Mouse (Mus musculus) forebrain, embryonic 11.5 days (tissue): ENCODE measurements around the gene Mta3. TPM values are rescaled to one million over a fixed set of nuclear protein-coding genes. Genes with fewer than 3 reads are reported as not detected.

ENCODE experiments used
- ATAC-seq: fragments of 200-750 bp; cut with Nextera tagmentation; replicated peaks from 2 replicates; pipeline ENCODE4 v1.8.0; 2017; ENCODE audit warnings: moderate TSS enrichment; ENCODE audit not compliant: low FRiP score
- DNase-seq: peaks from one replicate; pipeline ENCODE4 v3.0.0-alpha.2; 2017; ENCODE audit warnings: low spot score
- H3K27ac ChIP-seq: fragments of 300-500 bp; sonication (generic); 2 replicates; pipeline ENCODE4 v1.5.1; 2014; ENCODE audit warnings: low read depth, low read length
- H3K27me3 ChIP-seq: fragments of 300-500 bp; sonication (generic); 2 replicates; pipeline ENCODE4 v1.6.1; 2014; ENCODE audit warnings: mild to moderate bottlenecking, low read length, mixed read lengths; ENCODE audit not compliant: control insufficient read depth, insufficient read depth
- H3K36me3 ChIP-seq: fragments of 300-500 bp; sonication (generic); 2 replicates; pipeline ENCODE4 v1.6.1; 2014; ENCODE audit warnings: mild to moderate bottlenecking, low read length, moderate library complexity, mixed read lengths; ENCODE audit not compliant: control insufficient read depth, insufficient read depth
- H3K4me1 ChIP-seq: fragments of 300-500 bp; sonication (generic); replicated peaks from 2 replicates; pipeline ENCODE4 v1.6.1; 2014; ENCODE audit warnings: low read length, mixed read lengths; ENCODE audit not compliant: control insufficient read depth, insufficient read depth
- H3K4me2 ChIP-seq: fragments of 300-500 bp; sonication (generic); 2 replicates; pipeline ENCODE4 v1.6.1; 2014; ENCODE audit warnings: low read depth, mild to moderate bottlenecking, low read length, moderate library complexity, mixed read lengths; ENCODE audit not compliant: severe bottlenecking
- H3K4me3 ChIP-seq: fragments of 300-500 bp; sonication (generic); 2 replicates; pipeline ENCODE4 v1.5.1; 2014; ENCODE audit warnings: low read depth, low read length
- H3K9ac ChIP-seq: fragments of 300-500 bp; sonication (generic); 2 replicates; pipeline ENCODE4 v1.6.1; 2014; ENCODE audit warnings: low read length
- H3K9me3 ChIP-seq: fragments of 300-500 bp; sonication (generic); 2 replicates; pipeline ENCODE4 v1.6.1; 2016; ENCODE audit warnings: low read length, mixed read lengths; ENCODE audit not compliant: control insufficient read depth
- WGBS: fragments of 180-500 bp; shearing (Covaris S2); extraction: QIAGEN DNeasy Blood & Tissue Kit; methylation state at CpG from one replicate; pipeline ENCODE4 v1.1.7; 2014; 5-methylcytosine and 5-hydroxymethylcytosine counted together
- polyA plus RNA-seq: library from polyadenylated mRNA; unstranded; fragments of >200 nt; fragmentation: Nextera tagmentation; extraction: Ambion mirVana; gene quantifications from 2 replicates; pipeline ENCODE4 v1.2.1, GENCODE M21; 2014

Gene Mta3
- polyA plus RNA-seq, 1 experiment from 2014 or later, result 32.9 TPM

- Histone ChIP-seq H3K9me3 (no peaks in the 10 kb centered on the region), H3K4me1 (no peaks in the 10 kb centered on the region), H3K4me2 (no peak overlapping the region), H3K27ac (no peak overlapping the region), H3K27me3 (no peaks in the 10 kb centered on the region), H3K4me3 (no peak overlapping the region), H3K36me3 (no peaks in the 10 kb centered on the region), H3K9ac (no peak overlapping the region)
- ATAC-seq (no peak), DNase-seq (no peak)
- WGBS, result 93% methylated on average over 17 of the region's 17 CpGs
These were observed 106.4 kb downstream of the Mta3 start for GRCm38 (mm10) chr17:83812200-83812944.

- Histone ChIP-seq H3K4me1 (no peaks in the 10 kb centered on the region), H3K27ac (no peak overlapping the region), H3K9ac (no peak overlapping the region), H3K4me2 (no peak overlapping the region), H3K9me3 (no peaks in the 10 kb centered on the region), H3K27me3 (no peaks in the 10 kb centered on the region), H3K36me3 (no peaks in the 10 kb centered on the region), H3K4me3 (no peak overlapping the region)
- WGBS, result 92% methylated on average over 4 of the region's 4 CpGs
- ATAC-seq (no peak), DNase-seq (no peak)
These were observed 107.1 kb downstream of the Mta3 start for GRCm38 (mm10) chr17:83813050-83813449.

- Histone ChIP-seq H3K36me3 (no peaks in the 10 kb centered on the region), H3K9me3 (no peaks in the 10 kb centered on the region), H3K4me3 (no peak overlapping the region), H3K4me2 (no peak overlapping the region), H3K9ac (no peak overlapping the region), H3K27me3 (no peaks in the 10 kb centered on the region), H3K27ac (no peak overlapping the region), H3K4me1 (no peaks in the 10 kb centered on the region)
- ATAC-seq (no peak), DNase-seq (no peak)
- WGBS, result 92% methylated on average over 7 of the region's 7 CpGs
These were observed 111.0 kb downstream of the Mta3 start for GRCm38 (mm10) chr17:83816996-83817395.

- Histone ChIP-seq H3K27ac (no peak overlapping the region), H3K4me3 (no peak overlapping the region), H3K4me2 (no peak overlapping the region), H3K9me3 (no peaks in the 10 kb centered on the region), H3K9ac (no peak overlapping the region), H3K27me3 (no peaks in the 10 kb centered on the region), H3K36me3 (no peaks in the 10 kb centered on the region), H3K4me1 (no peaks in the 10 kb centered on the region)
- 73% methylated on average over 8 of the region's 8 CpGs for WGBS
- ATAC-seq (no peak), DNase-seq (no peak)
These were observed 113.5 kb downstream of the Mta3 start for GRCm38 (mm10) chr17:83819503-83819902.

- H3K9ac ChIP-seq, result no peak overlapping the region
- H3K4me1 ChIP-seq, result no peaks in the 10 kb centered on the region
- WGBS, result 85% methylated on average over 5 of the region's 5 CpGs
- H3K27me3 ChIP-seq, result no peaks in the 10 kb centered on the region
- no peak overlapping the region for H3K4me2 ChIP-seq
- H3K9me3 ChIP-seq, result no peaks in the 10 kb centered on the region
- no peak overlapping the region for H3K27ac ChIP-seq
- H3K4me3 ChIP-seq, result no peak overlapping the region
- DNase-seq (no peak), ATAC-seq (no peak)
- no peaks in the 10 kb centered on the region for H3K36me3 ChIP-seq
These were observed 114.7 kb downstream of the Mta3 start for GRCm38 (mm10) chr17:83820701-83821100.

GRCm38 (mm10) chr17:83821876-83822275, 115.9 kb downstream of the Mta3 start:
- 89% methylated on average over 3 of the region's 3 CpGs for WGBS
- no peaks in the 10 kb centered on the region for H3K27me3 ChIP-seq
- no peaks in the 10 kb centered on the region for H3K4me1 ChIP-seq
- no peak overlapping the region for H3K4me2 ChIP-seq
- H3K36me3 ChIP-seq, result no peaks in the 10 kb centered on the region
- no peak overlapping the region for H3K9ac ChIP-seq
- DNase-seq (no peak), ATAC-seq (no peak)
- no peak overlapping the region for H3K27ac ChIP-seq
- H3K4me3 ChIP-seq, result no peak overlapping the region
- H3K9me3 ChIP-seq, result no peaks in the 10 kb centered on the region

GRCm38 (mm10) chr17:83823835-83824234, 117.9 kb downstream of the Mta3 start:
- Histone ChIP-seq H3K4me3 (no peak overlapping the region), H3K9ac (no peak overlapping the region), H3K36me3 (no peaks in the 10 kb centered on the region), H3K27ac (no peak overlapping the region), H3K9me3 (no peaks in the 10 kb centered on the region), H3K4me2 (no peak overlapping the region), H3K4me1 (no peaks in the 10 kb centered on the region), H3K27me3 (no peaks in the 10 kb centered on the region)
- ATAC-seq (no peak), DNase-seq (no peak)
- 88% methylated on average over 7 of the region's 7 CpGs for WGBS

GRCm38 (mm10) chr17:83829356-83829755, 123.4 kb downstream of the Mta3 start:
- no peaks in the 10 kb centered on the region for H3K27me3 ChIP-seq
- no peak overlapping the region for H3K4me2 ChIP-seq
- H3K27ac ChIP-seq, result no peak overlapping the region
- H3K36me3 ChIP-seq, result no peaks in the 10 kb centered on the region
- no peak for DNase-seq
- H3K4me3 ChIP-seq, result no peak overlapping the region
- ATAC-seq, result no peak
- H3K4me1 ChIP-seq, result no peaks in the 10 kb centered on the region
- H3K9ac ChIP-seq, result no peak overlapping the region
- no peaks in the 10 kb centered on the region for H3K9me3 ChIP-seq
- 64% methylated on average over 3 of the region's 3 CpGs for WGBS

- DNase-seq (no peak), ATAC-seq (no peak)
- Histone ChIP-seq H3K27me3 (no peaks in the 10 kb centered on the region), H3K27ac (no peak overlapping the region), H3K9ac (no peak overlapping the region), H3K36me3 (no peaks in the 10 kb centered on the region), H3K4me2 (no peak overlapping the region), H3K9me3 (no peaks in the 10 kb centered on the region), H3K4me1 (no peaks in the 10 kb centered on the region), H3K4me3 (no peak overlapping the region)
- 94% methylated on average over 4 of the region's 4 CpGs for WGBS
These were observed 124.8 kb downstream of the Mta3 start for GRCm38 (mm10) chr17:83830616-83831292.
